Mouse (Mus musculus): ENCODE measurements around the gene Car3. TPM values are rescaled to one million over a fixed set of nuclear protein-coding genes. Genes with fewer than 3 reads are reported as not detected.

Gene Car3
- total and polyA plus RNA-seq, 3 experiments = 1.7 to 4.9 TPM; not detected in 1

DNA sequence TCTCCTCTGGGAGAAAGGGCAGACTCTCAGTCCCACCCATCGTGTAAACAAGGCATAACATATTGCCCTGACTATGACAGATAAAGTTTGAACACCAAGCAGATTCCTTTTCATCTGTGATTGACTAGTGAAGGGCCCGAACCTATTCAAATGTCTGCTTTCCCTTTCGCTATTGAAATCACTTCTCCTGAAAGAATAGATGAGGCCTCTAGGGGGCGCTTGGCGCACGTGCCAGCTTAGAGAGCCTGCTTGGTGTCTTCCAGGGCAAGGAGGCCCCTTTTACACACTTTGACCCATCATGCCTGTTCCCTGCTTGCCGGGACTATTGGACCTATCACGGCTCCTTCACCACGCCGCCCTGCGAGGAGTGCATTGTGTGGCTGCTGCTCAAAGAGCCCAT lies 6.5 kb downstream of the Car3 start (continued):
- no peak for TF ChIP-seq ZKSCAN1 (IDR thresholded peaks at IDR 0.05; ENCODE audit: low read depth, low read length)

DNA sequence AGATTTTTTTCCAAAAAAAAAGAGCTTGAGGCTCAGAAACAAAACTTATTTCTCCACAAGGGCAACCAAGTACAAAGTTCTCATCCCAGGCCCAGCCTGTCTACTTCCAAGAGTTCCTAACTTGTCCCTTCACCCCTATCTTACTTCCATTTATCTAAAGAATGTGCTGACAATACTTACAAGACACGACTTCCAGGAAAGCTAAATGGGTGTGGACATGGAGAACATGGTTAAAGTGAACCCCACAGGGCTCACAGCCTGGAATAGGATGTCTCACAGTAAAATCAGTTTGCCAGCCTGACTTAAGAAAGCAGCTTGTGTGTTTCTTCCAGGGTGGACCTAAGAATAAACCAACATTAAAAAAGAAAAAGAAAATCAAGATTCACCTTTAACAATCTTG lies 7.2 kb downstream of the Car3 start:
- peak overlapping the region in 1 of 2 experiments; percentile 8; a peak in 1 of 4 replicates for H3K4me3 ChIP-seq (ENCODE audit: control insufficient read depth in 1 of 2, insufficient read depth in 1 of 2, low read depth in 2 of 2, low read length in 2 of 2)
- no peaks in the 10 kb centered on the region for H3K79me2 ChIP-seq (ENCODE audit: control insufficient read depth, insufficient read depth, low read length, poor library complexity)
- H3K27me3 ChIP-seq (ENCODE audit: control insufficient read depth in 1 of 2, insufficient read depth in 2 of 2, low read length in 2 of 2) = no peaks in the 10 kb centered on the region
- peak overlapping the region; percentile 62; the same call in 1 of the 2 replicates for H3K9ac ChIP-seq (ENCODE audit: control insufficient read depth, low read depth, low read length, poor library complexity, severe bottlenecking)
- no peak overlapping the region for H3K27ac ChIP-seq (ENCODE audit: control insufficient read depth, low read depth, low read length)
- H3K36me3 ChIP-seq (ENCODE audit: control insufficient read depth in 1 of 2, insufficient read depth in 2 of 2, low read length in 2 of 2) = peaks cover 0 to 5% of the 10 kb centered on the region in 2 experiments; a peak in 1 of 4 replicates
- peaks cover 7 to 15% of the 10 kb centered on the region in 2 experiments for H3K4me1 ChIP-seq (ENCODE audit: control insufficient read depth in 1 of 2, insufficient read depth in 2 of 2, low read length in 2 of 2)
- DNase-seq (ENCODE audit: low read depth, low spot score) = peak; percentile 20
- no peaks in the 10 kb centered on the region for H3K9me3 ChIP-seq (replicated peaks; ENCODE audit: insufficient read depth, low read length)
- TF ChIP-seq ZMIZ1 (IDR thresholded peaks at IDR 0.05; ENCODE audit: low read depth, low read length) (no peak), TAL1 (IDR thresholded peaks at IDR 0.05; ENCODE audit: low read length) (no peak), MAFK (IDR thresholded peaks at IDR 0.05; ENCODE audit: borderline replicate concordance, low read depth, low read length) (no peak), CHD1 (IDR thresholded peaks at IDR 0.05; ENCODE audit: low read depth, low read length) (no peak), MAZ (IDR thresholded peaks at IDR 0.05; ENCODE audit: low read depth, low read length) (no peak), MXI1 (IDR thresholded peaks at IDR 0.05; ENCODE audit: low read depth, low read length) (no peak), ZKSCAN1 (IDR thresholded peaks at IDR 0.05; ENCODE audit: low read depth, low read length) (no peak), TCF12 (IDR thresholded peaks at IDR 0.05; ENCODE audit: low read depth, low read length) (no peak), CHD2 (IDR thresholded peaks at IDR 0.05; ENCODE audit: low read length) (no peak)

DNA sequence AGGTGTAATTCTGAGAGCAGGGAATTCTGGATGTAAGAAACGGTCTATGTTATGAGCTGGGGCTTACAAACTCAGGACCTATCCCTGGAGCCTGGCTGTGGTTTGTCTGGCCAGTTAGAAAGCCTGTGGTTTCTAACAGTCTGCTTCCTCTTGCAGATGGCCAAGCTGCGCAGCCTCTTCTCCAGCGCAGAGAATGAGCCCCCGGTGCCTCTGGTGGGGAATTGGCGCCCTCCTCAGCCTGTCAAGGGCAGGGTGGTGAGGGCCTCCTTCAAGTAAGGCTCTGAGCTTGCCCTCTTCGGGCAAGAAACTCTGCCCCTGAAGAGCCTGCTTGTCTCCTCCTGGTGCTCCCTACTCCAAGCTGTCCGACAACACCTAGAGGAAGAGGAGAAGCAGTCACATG lies 8.1 kb downstream of the Car3 start:
- Histone ChIP-seq H3K4me3 (ENCODE audit: control insufficient read depth in 1 of 2, insufficient read depth in 1 of 2, low read depth in 2 of 2, low read length in 2 of 2) (peak overlapping the region in 1 of 2 experiments; percentile 2; a peak in 1 of 4 replicates), H3K79me2 (ENCODE audit: control insufficient read depth, insufficient read depth, low read length, poor library complexity) (no peaks in the 10 kb centered on the region), H3K27ac (ENCODE audit: control insufficient read depth, low read depth, low read length) (peak overlapping the region; percentile 47), H3K4me1 (ENCODE audit: control insufficient read depth in 1 of 2, insufficient read depth in 2 of 2, low read length in 2 of 2) (peaks cover 12 to 18% of the 10 kb centered on the region in 2 experiments), H3K9me3 (replicated peaks; ENCODE audit: insufficient read depth, low read length) (no peaks in the 10 kb centered on the region), H3K9ac (ENCODE audit: control insufficient read depth, low read depth, low read length, poor library complexity, severe bottlenecking) (peak overlapping the region; percentile 40), H3K27me3 (ENCODE audit: control insufficient read depth in 1 of 2, insufficient read depth in 2 of 2, low read length in 2 of 2) (no peaks in the 10 kb centered on the region), H3K36me3 (ENCODE audit: control insufficient read depth in 1 of 2, insufficient read depth in 2 of 2, low read length in 2 of 2) (peaks cover 0 to 8% of the 10 kb centered on the region in 2 experiments; a peak in 2 of 4 replicates)
- DNase-seq (ENCODE audit: low read depth, low spot score) = peak; percentile 91
- peak; percentile 86 for TF ChIP-seq ZC3H11A (IDR thresholded peaks at IDR 0.05; ENCODE audit: low read depth, low read length)
- peak in 1 of 2 experiments; percentile 55; a peak in 2 of 4 replicates for TF ChIP-seq EP300 (IDR thresholded peaks at IDR 0.05; ENCODE audit: low read depth in 1 of 2, low read length in 2 of 2)
- TF ChIP-seq CTCF (IDR thresholded peaks at IDR 0.05 in 2 of 3, conservative IDR thresholded peaks at IDR 0.05 in 1 of 3; ENCODE audit: control insufficient read depth in 1 of 3, insufficient read depth in 1 of 3, low read depth in 2 of 3, low read length in 3 of 3, poor library complexity in 1 of 3, severe bottlenecking in 1 of 3) = peak; percentile 42 to 81 (median 78)
- no peak for TF ChIP-seq MAFK (IDR thresholded peaks at IDR 0.05; ENCODE audit: borderline replicate concordance, low read depth, low read length)
- TF ChIP-seq SMC3 (IDR thresholded peaks at IDR 0.05; ENCODE audit: low read depth, low read length) = peak; percentile 82
- TF ChIP-seq MAX (IDR thresholded peaks at IDR 0.05; ENCODE audit: low read length) = no peak
- peak; percentile 47; the same call in 1 of the 2 replicates for TF ChIP-seq ETS1 (IDR thresholded peaks at IDR 0.05; ENCODE audit: low read depth, low read length)
- 0 out of 2 replicates have a peak, but pooled peaks have one; percentile 58 for TF ChIP-seq SIN3A (IDR thresholded peaks at IDR 0.05; ENCODE audit: low read length)
- TF ChIP-seq MAZ (IDR thresholded peaks at IDR 0.05; ENCODE audit: low read depth, low read length) = 0 out of 2 replicates have a peak, but pooled peaks have one; percentile 29
- TF ChIP-seq TBP (IDR thresholded peaks at IDR 0.05; ENCODE audit: low read depth, low read length) = 0 out of 2 replicates have a peak, but pooled peaks have one; percentile 37
- TF ChIP-seq NRF1 (IDR thresholded peaks at IDR 0.05; ENCODE audit: insufficient read depth, low read depth, low read length, poor library complexity, severe bottlenecking) = peak; percentile 70
- TF ChIP-seq RAD21 (IDR thresholded peaks at IDR 0.05; ENCODE audit: low read depth, low read length) = peak; percentile 87
- TF ChIP-seq TAL1 (IDR thresholded peaks at IDR 0.05; ENCODE audit: low read length) = peak; percentile 19; the same call in 1 of the 2 replicates
- TF ChIP-seq CHD1 (IDR thresholded peaks at IDR 0.05; ENCODE audit: low read depth, low read length) = no peak

All from MEL (cell line).